Mouse (Mus musculus) right cerebral cortex, postnatal 10 days (tissue): ENCODE results near the gene Gm16513.
"Not testable (repeated sequence)": the region's sequence is repeated elsewhere in the genome, so short reads cannot be mapped to it uniquely, and the experiment has no call there.

Source experiments
- DNase-seq, 2 experiments: peaks; one replicate each; pipeline ENCODE4 v3.0.0; 2021; ENCODE audit warnings: low spot score in 2 of 2

Gene Gm16513

DNA sequence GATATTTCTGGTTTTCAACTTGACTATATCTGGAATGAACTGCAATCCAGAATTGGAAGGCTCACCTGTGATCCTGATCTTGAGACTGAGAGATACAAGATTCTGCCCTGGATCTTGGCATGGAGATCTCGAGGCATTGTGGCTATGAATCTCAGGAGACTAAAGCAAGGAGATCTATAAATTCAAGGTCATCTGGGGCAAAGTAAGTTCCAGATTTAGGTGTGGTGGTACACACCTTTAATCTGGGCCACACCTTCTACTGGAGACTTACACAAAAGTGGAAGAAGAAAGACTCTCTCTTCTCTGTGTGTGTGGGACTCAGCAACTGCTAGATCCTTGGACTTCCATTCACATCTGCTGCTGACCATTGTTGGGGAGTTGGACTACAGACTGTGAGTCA, at the start of gene Gm16513:
Gm16513 (plus strand) TSS at position 301 of the 400 bp plus-strand sequence.
- not testable (repeated sequence) for DNase-seq
